Mouse (Mus musculus) cerebellum, adult 2 months (tissue): ENCODE measurements around the gene Slc22a18.

Source experiments
- CTCF ChIP-seq: fragments of 200-500 bp; IDR thresholded peaks from 2 replicates; pipeline ENCODE4 v1.5.1; 2011; ENCODE audit warnings: low read depth, mild to moderate bottlenecking, control low read depth, low read length, moderate library complexity, borderline replicate concordance; ENCODE audit not compliant: insufficient read depth
- POLR2A ChIP-seq: fragments of 200-500 bp; IDR thresholded peaks from 2 replicates; pipeline ENCODE4 v1.6.1; 2011; ENCODE audit warnings: low read length, control low read depth, borderline replicate concordance; ENCODE audit not compliant: insufficient read depth

GRCm38 (mm10) chr7:143482541-143482940 lies 9.0 kb downstream of the Slc22a18 start:
- TF ChIP-seq CTCF = no peak
- no peak for TF ChIP-seq POLR2A
